Comparison of ENCODE assay signal across 8 mouse cellular contexts in the genomic region with DNA sequence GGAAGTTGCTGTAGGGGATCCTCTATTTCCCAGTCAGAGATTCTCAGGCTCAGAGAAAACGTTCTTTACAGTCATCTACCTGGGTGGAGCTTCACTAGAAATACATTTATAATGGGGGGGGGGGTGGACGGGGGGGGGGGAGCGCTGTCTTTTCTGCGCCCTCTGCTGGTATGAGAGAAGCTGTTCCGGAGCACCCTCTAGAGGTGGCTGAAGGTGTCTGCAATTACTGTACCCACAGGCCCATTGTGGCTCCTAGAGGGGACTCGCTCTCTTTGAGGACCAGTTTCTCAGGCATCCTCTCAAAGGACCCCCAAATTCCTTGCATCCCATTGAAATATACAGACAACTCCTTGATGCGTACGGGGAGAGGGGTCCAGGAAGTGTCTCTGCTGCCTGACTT. TPM values are rescaled to one million over a fixed set of nuclear protein-coding genes. Genes with fewer than 3 reads are reported as not detected.
DNase-seq lines count a peak whose midpoint lies in the region; ATAC-seq and TF ChIP-seq lines count a peak whose summit lies in the region.
"Had no signal": no experiment of that assay in that cellular context is flagged by ENCODE, and none has a peak within 500 bp of the region (broad histone marks: within the 10 kb centered on the region; RNA-seq: fewer than 3 reads in every experiment).

No protein-coding gene starts in this region.

- H3K9me3 ChIP-seq in CH12.LX (replicated peaks; ENCODE audit: low read length): no peaks in the 10 kb centered on the region
- H3K9me3 ChIP-seq in embryonic facial prominence, embryonic 11.5 days (replicated peaks; ENCODE audit: control insufficient read depth, low read length): no peaks in the 10 kb centered on the region
- H3K9me3 ChIP-seq in liver, embryonic 14.5 days (ENCODE audit: control insufficient read depth, low read length): no peaks in the 10 kb centered on the region
- H3K9me3 ChIP-seq: liver, embryonic 13.5 days had no signal

- peaks cover 29% of the 10 kb centered on the region for H3K27me3 ChIP-seq in CH12.LX (replicated peaks)
- H3K27me3 ChIP-seq in embryonic facial prominence, embryonic 11.5 days (ENCODE audit: control insufficient read depth, insufficient read depth, low read length): no peaks in the 10 kb centered on the region
- H3K27me3 ChIP-seq in liver, embryonic 14.5 days (ENCODE audit: control insufficient read depth, insufficient read depth, low read length): no peaks in the 10 kb centered on the region

- WGBS in embryonic facial prominence, embryonic 11.5 days: 27% methylated on average over 7 of the region's 8 CpGs
- WGBS in liver, embryonic 14.5 days (ENCODE audit: insufficient replicate concordance): 21% methylated on average over 6 of the region's 8 CpGs

- ATAC-seq in activated CD4-positive, CD25-positive, alpha-beta regulatory T cell, adult 4 months: peak; percentile 65
- no peak for ATAC-seq in embryonic facial prominence, embryonic 11.5 days (replicated peaks; ENCODE audit: insufficient number of reproducible peaks, low FRiP score, low TSS enrichment, low read depth)
- no peak for ATAC-seq in liver, embryonic 14.5 days (ENCODE audit: insufficient read depth)

- H3K27ac ChIP-seq in CH12.LX (ENCODE audit: insufficient read depth, low read depth): no peak overlapping the region
- no peak overlapping the region for H3K27ac ChIP-seq in embryonic facial prominence, embryonic 11.5 days (replicated peaks; ENCODE audit: low read depth, low read length)
- no peak overlapping the region for H3K27ac ChIP-seq in liver, embryonic 14.5 days
- H3K27ac ChIP-seq: liver, embryonic 13.5 days had no signal

- H3K36me3 ChIP-seq in CH12.LX (replicated peaks in 1 of 2; ENCODE audit: control insufficient read depth in 1 of 2, insufficient read depth in 1 of 2, low read length in 1 of 2): no peaks in the 10 kb centered on the region
- no peaks in the 10 kb centered on the region for H3K36me3 ChIP-seq in embryonic facial prominence, embryonic 11.5 days (replicated peaks; ENCODE audit: control insufficient read depth, insufficient read depth, low read depth, low read length)
- no peaks in the 10 kb centered on the region for H3K36me3 ChIP-seq in liver, embryonic 14.5 days (replicated peaks; ENCODE audit: control insufficient read depth, insufficient read depth, low read depth)
- H3K36me3 ChIP-seq: liver, embryonic 13.5 days had no signal

- dilution Hi-C loops in CH12.LX (cut with MboI; ENCODE audit: extremely low pct_ligation_motif_present, extremely low pct_unique_long_range_greater_than_20kb, low sequenced_read_pairs): no loop called here

- TF ChIP-seq POLR2A in CH12.LX (IDR thresholded peaks at IDR 0.05; ENCODE audit: low read depth, low read length): no peak

- peaks cover 7 to 9% of the 10 kb centered on the region in 2 experiments for H3K4me1 ChIP-seq in CH12.LX (ENCODE audit: control insufficient read depth in 1 of 2, insufficient read depth in 2 of 2)
- no peaks in the 10 kb centered on the region for H3K4me1 ChIP-seq in embryonic facial prominence, embryonic 11.5 days (ENCODE audit: control insufficient read depth, insufficient read depth, low read length)
- H3K4me1 ChIP-seq in liver, embryonic 14.5 days (replicated peaks; ENCODE audit: control insufficient read depth in 2 of 2, insufficient read depth in 2 of 2, low read length in 1 of 2): no peaks in the 10 kb centered on the region
- H3K4me1 ChIP-seq: liver, embryonic 13.5 days had no signal

- H3K4me3 ChIP-seq in CH12.LX (replicated peaks in 1 of 3; ENCODE audit: low read depth in 2 of 3, low read length in 2 of 3, poor library complexity in 1 of 3): no peak overlapping the region
- no peak overlapping the region for H3K4me3 ChIP-seq in embryonic facial prominence, embryonic 11.5 days (ENCODE audit: low read depth, low read length)
- no peak overlapping the region for H3K4me3 ChIP-seq in liver, embryonic 14.5 days (ENCODE audit: insufficient read depth in 1 of 2, low read depth in 2 of 2, low read length in 2 of 2)
- H3K4me3 ChIP-seq: liver, embryonic 13.5 days had no signal

- no peak overlapping the region for H3K4me2 ChIP-seq in CH12.LX (ENCODE audit: insufficient read depth, low read depth, poor library complexity, severe bottlenecking)
- H3K4me2 ChIP-seq in embryonic facial prominence, embryonic 11.5 days (ENCODE audit: low read depth, low read length): no peak overlapping the region
- H3K4me2 ChIP-seq in liver, embryonic 14.5 days (ENCODE audit: low read depth): no peak overlapping the region
- H3K4me2 ChIP-seq: liver, embryonic 13.5 days had no signal

- H3K9ac ChIP-seq in CH12.LX (ENCODE audit: insufficient read depth, low read depth): no peak overlapping the region
- no peak overlapping the region for H3K9ac ChIP-seq in embryonic facial prominence, embryonic 11.5 days (replicated peaks; ENCODE audit: low read length)
- H3K9ac ChIP-seq in liver, embryonic 14.5 days (replicated peaks): no peak overlapping the region
- H3K9ac ChIP-seq: liver, embryonic 13.5 days had no signal

- TF ChIP-seq CTCF in CH12.LX (conservative IDR thresholded peaks at IDR 0.05 in 1 of 2, IDR thresholded peaks at IDR 0.05 in 1 of 2; ENCODE audit: low read depth in 2 of 2, low read length in 2 of 2): peak; percentile 67 to 99
- peak; percentile 60 for TF ChIP-seq CTCF in liver, embryonic 14.5 days (IDR thresholded peaks at IDR 0.05; ENCODE audit: low read depth)

- no peaks in the 10 kb centered on the region for H3K79me2 ChIP-seq in CH12.LX (replicated peaks; ENCODE audit: control insufficient read depth, extremely low read depth, insufficient read depth, poor library complexity, severe bottlenecking)

- in situ Hi-C loops in CH12.LX (cut with MboI; ENCODE audit: low pct_ligation_motif_present, low pct_unique_long_range_greater_than_20kb, low sequenced_read_pairs): no loop called here

- peak; percentile 35 for TF ChIP-seq RAD21 in CH12.LX (IDR thresholded peaks at IDR 0.05; ENCODE audit: low read depth, low read length)

- DNase-seq in left cerebral cortex, adult 18-20 months (ENCODE audit: low spot score in 2 of 2): peak; percentile 67 to 70
- no peak for DNase-seq in left cerebral cortex, adult 8-10 months (ENCODE audit: low spot score in 2 of 2)
- peak; percentile 63 for DNase-seq in CH12.LX (ENCODE audit: extremely low read depth)
- DNase-seq in embryonic facial prominence, embryonic 11.5 days (ENCODE audit: low spot score): peak; percentile 56
- no peak for DNase-seq in liver, embryonic 14.5 days (ENCODE audit: low read depth in 3 of 3, low spot score in 3 of 3)
- DNase-seq in right cerebral cortex, postnatal 25 days: peak; percentile 45
- DNase-seq: liver, embryonic 13.5 days had no signal

- no peak for TF ChIP-seq EP300 in CH12.LX (IDR thresholded peaks at IDR 0.05; ENCODE audit: low read length)
- TF ChIP-seq EP300 in liver, embryonic 14.5 days (IDR thresholded peaks at IDR 0.05; ENCODE audit: low read depth): no peak

TF ChIP-seq in CH12.LX, 34 proteins besides CTCF, POLR2A, EP300 and RAD21 (continues in another document):
- TF ChIP-seq RCOR1 (conservative IDR thresholded peaks at IDR 0.05; ENCODE audit: low read depth, low read length) (no peak), TBP (conservative IDR thresholded peaks at IDR 0.05; ENCODE audit: low read depth, low read length) (no peak), IRF4 (IDR thresholded peaks at IDR 0.05; ENCODE audit: low read depth, low read length) (no peak), SIN3A (IDR thresholded peaks at IDR 0.05; ENCODE audit: low read length) (no peak), TCF12 (IDR thresholded peaks at IDR 0.05; ENCODE audit: low read depth, low read length) (0 out of 2 replicates have a peak, but pooled peaks have one; percentile 25), MAFK (IDR thresholded peaks at IDR 0.05; ENCODE audit: insufficient replicate concordance, low read length) (no peak), UBTF (IDR thresholded peaks at IDR 0.05; ENCODE audit: low read depth, low read length) (no peak), CHD1 (IDR thresholded peaks at IDR 0.05; ENCODE audit: low read depth, low read length) (no peak), JUN (IDR thresholded peaks at IDR 0.05; ENCODE audit: insufficient read depth, low read depth, low read length) (no peak)

RNA-seq across cellular contexts. Expression of a gene that starts 23.6 kb away (rescaled TPM):
- 1 to 10 TPM; 4.1 to 4.2 TPM for total RNA-seq in left cerebral cortex, adult 18-20 months (2021)
- 1 to 10 TPM; 3.4 to 6.9 (median 5.3) TPM for total RNA-seq in left cerebral cortex, adult 8-10 months (2022)
- total RNA-seq in CH12.LX (2012; rRNA removed) (0.55 and 0.64 TPM in 2 replicates), CH12.LX (2014; rRNA removed) (0.08 and 0.12 TPM in 2 replicates)
- 0.26 and 0.29 TPM in 2 replicates for polyA plus RNA-seq in CH12.LX (2012; ENCODE audit: insufficient read length, low read depth)
- under 1 TPM in 1 of 2 experiments, not detected in 1; 0.19 TPM for polyA plus RNA-seq in activated CD4-positive, CD25-positive, alpha-beta regulatory T cell, adult 4 months (2017; shearing (Covaris generic))
- polyA plus RNA-seq in embryonic facial prominence, embryonic 11.5 days (2014; fragmentation: Nextera tagmentation; extraction: Ambion mirVana): 3.2 and 6.5 TPM in 2 replicates
- 0.03 and 0.06 TPM in 2 replicates for polyA plus RNA-seq in liver, embryonic 14.5 days (2012; rRNA removed)
- polyA plus RNA-seq in liver, embryonic 14.5 days (2014; fragmentation: Nextera tagmentation; extraction: Ambion mirVana): 0.06 TPM in 1 of 2 replicates, not detected in the other

RNA-seq across cellular contexts. Expression of a gene that starts 49.2 kb away (rescaled TPM):
- total RNA-seq in left cerebral cortex, adult 18-20 months (2021): 10 to 100 TPM; 10.8 TPM
- total RNA-seq in left cerebral cortex, adult 8-10 months (2022): 10 to 100 TPM; 10.2 to 15.0 (median 11.0) TPM
- total RNA-seq in CH12.LX (2012; rRNA removed) (20.4 and 23.0 TPM in 2 replicates), CH12.LX (2014; rRNA removed) (32.7 and 35.9 TPM in 2 replicates)
- 15.4 and 18.7 TPM in 2 replicates for polyA plus RNA-seq in CH12.LX (2012; ENCODE audit: insufficient read length, low read depth)
- polyA plus RNA-seq in activated CD4-positive, CD25-positive, alpha-beta regulatory T cell, adult 4 months (2017; shearing (Covaris generic)): 1 to 10 TPM; 6.9 to 8.9 TPM
- 20.6 and 21.9 TPM in 2 replicates for polyA plus RNA-seq in embryonic facial prominence, embryonic 11.5 days (2014; fragmentation: Nextera tagmentation; extraction: Ambion mirVana)
- 2.2 and 2.9 TPM in 2 replicates for polyA plus RNA-seq in liver, embryonic 14.5 days (2012; rRNA removed)
- 4.8 and 4.9 TPM in 2 replicates for polyA plus RNA-seq in liver, embryonic 14.5 days (2014; fragmentation: Nextera tagmentation; extraction: Ambion mirVana)

RNA-seq across cellular contexts. Expression of a gene that starts 49.3 kb away (rescaled TPM):
- total RNA-seq in left cerebral cortex, adult 18-20 months (2021): 10 to 100 TPM; 24.3 to 27.5 TPM
- total RNA-seq in left cerebral cortex, adult 8-10 months (2022): 10 to 100 TPM; 24.6 to 30.2 (median 28.9) TPM
- total RNA-seq in CH12.LX (2012; rRNA removed): 31.2 and 36.4 TPM in 2 replicates
- total RNA-seq in CH12.LX (2014; rRNA removed): 51.0 and 53.8 TPM in 2 replicates
- polyA plus RNA-seq in CH12.LX (2012; ENCODE audit: insufficient read length, low read depth): 43.4 and 56.7 TPM in 2 replicates
- polyA plus RNA-seq in activated CD4-positive, CD25-positive, alpha-beta regulatory T cell, adult 4 months (2017; shearing (Covaris generic)): 10 to 100 TPM; 66.8 to 67.3 TPM
- 37.0 and 39.5 TPM in 2 replicates for polyA plus RNA-seq in embryonic facial prominence, embryonic 11.5 days (2014; fragmentation: Nextera tagmentation; extraction: Ambion mirVana)
- 5.9 and 7.9 TPM in 2 replicates for polyA plus RNA-seq in liver, embryonic 14.5 days (2012; rRNA removed)
- polyA plus RNA-seq in liver, embryonic 14.5 days (2014; fragmentation: Nextera tagmentation; extraction: Ambion mirVana): 9.6 and 9.7 TPM in 2 replicates

Comparison
In these comparisons a context has a peak if more than half of its experiments do, and no peak if none do; other contexts are left out.
1. DNase-seq: peak in left cerebral cortex, adult 18-20 months (2 of 2), CH12.LX (single experiment), embryonic facial prominence, embryonic 11.5 days (single experiment) and right cerebral cortex, postnatal 25 days (single experiment); none in left cerebral cortex, adult 8-10 months (0 of 2) and liver, embryonic 14.5 days (0 of 3).